Mouse (Mus musculus) small intestine, adult 2 months (tissue): ENCODE results near the gene Dlgap1. TPM values are rescaled to one million over a fixed set of nuclear protein-coding genes. Genes with fewer than 3 reads are reported as not detected.
"Not testable (repeated sequence)": the region's sequence is repeated elsewhere in the genome, so short reads cannot be mapped to it uniquely, and the experiment has no call there.

Experiments
- H3K27ac ChIP-seq: fragments of 200-500 bp; 2 replicates; pipeline ENCODE4 v1.5.1; 2012; ENCODE audit warnings: low read depth, low read length, control low read depth, inconsistent platforms; ENCODE audit not compliant: insufficient read depth
- H3K27me3 ChIP-seq: fragments of 200-500 bp; 2 replicates; pipeline ENCODE4 v1.6.1; 2012; ENCODE audit warnings: mild to moderate bottlenecking, moderate library complexity, low read length, inconsistent platforms; ENCODE audit not compliant: control insufficient read depth, insufficient read depth
- H3K36me3 ChIP-seq: fragments of 200-500 bp; 2 replicates; pipeline ENCODE4 v1.6.1; 2012; ENCODE audit warnings: mild to moderate bottlenecking, low read length, control low read depth, inconsistent platforms; ENCODE audit not compliant: control insufficient read depth, insufficient read depth
- H3K4me1 ChIP-seq: fragments of 200-500 bp; 2 replicates; pipeline ENCODE4 v1.6.1; 2012; ENCODE audit warnings: low read length, inconsistent platforms, mixed read lengths; ENCODE audit not compliant: control insufficient read depth, insufficient read depth, insufficient read length
- H3K4me3 ChIP-seq: fragments of 200-500 bp; 2 replicates; pipeline ENCODE4 v1.5.1; 2012; ENCODE audit warnings: low read depth, mild to moderate bottlenecking, control low read depth, inconsistent platforms, low read length, moderate library complexity
- CTCF ChIP-seq: fragments of 200-500 bp; IDR thresholded peaks from 2 replicates; pipeline ENCODE4 v1.5.1; 2012; ENCODE audit warnings: low read depth, mild to moderate bottlenecking, control low read depth, inconsistent platforms, low read length, moderate library complexity, mixed read lengths; ENCODE audit not compliant: insufficient replicate concordance, insufficient read length; ENCODE audit errors: extremely low read depth
- POLR2A ChIP-seq: fragments of 200-500 bp; IDR thresholded peaks from 2 replicates; pipeline ENCODE4 v1.6.1; 2012; ENCODE audit warnings: low read depth, mild to moderate bottlenecking, control low read depth, inconsistent platforms, low read length, moderate library complexity
- WGBS: fragments of 180-500 bp; shearing (Covaris S2); methylation state at CpG from one replicate; pipeline ENCODE4 v1.1.7; 2018; 5-methylcytosine and 5-hydroxymethylcytosine counted together
- polyA plus RNA-seq: library from polyadenylated mRNA; depleted of rRNA; stranded (reverse); fragments of >200 nt; gene quantifications from 2 replicates; pipeline ENCODE4 v1.2.3, GENCODE M21; 2012

Gene Dlgap1
- polyA plus RNA-seq, 1 experiment, result 0.61 TPM

GRCm38 (mm10) chr17:70829943-70830715 is 861.3 kb downstream of the Dlgap1 start:
- 38% methylated on average over 23 of the region's 23 CpGs for WGBS
- TF ChIP-seq POLR2A (no peak), CTCF (no peak)
- H3K36me3 ChIP-seq, result no peaks in the 10 kb centered on the region
- no peak overlapping the region for H3K4me3 ChIP-seq
- no peak overlapping the region for H3K27ac ChIP-seq
- H3K27me3 ChIP-seq, result no peaks in the 10 kb centered on the region
- H3K4me1 ChIP-seq, result peaks cover 25% of the 10 kb centered on the region; the same call in 1 of the 2 replicates

GRCm38 (mm10) chr17:70831591-70831990 is 862.7 kb downstream of the Dlgap1 start:
- H3K4me3 ChIP-seq, result no peak overlapping the region
- H3K4me1 ChIP-seq, result peaks cover 29% of the 10 kb centered on the region; the same call in 1 of the 2 replicates
- TF ChIP-seq POLR2A (no peak), CTCF (no peak)
- no peaks in the 10 kb centered on the region for H3K27me3 ChIP-seq
- no peaks in the 10 kb centered on the region for H3K36me3 ChIP-seq
- H3K27ac ChIP-seq, result 0 out of 2 replicates have a peak overlapping the region, but pooled peaks have one; percentile 56
- WGBS, result 45% methylated on average over 4 of the region's 4 CpGs

GRCm38 (mm10) chr17:70832544-70832943 is 863.7 kb downstream of the Dlgap1 start:
- Histone ChIP-seq H3K27ac (peak overlapping the region; percentile 56), H3K27me3 (no peaks in the 10 kb centered on the region), H3K4me1 (peaks cover 34% of the 10 kb centered on the region; the same call in 1 of the 2 replicates), H3K4me3 (no peak overlapping the region), H3K36me3 (no peaks in the 10 kb centered on the region)
- WGBS, result 25% methylated on average over 9 of the region's 9 CpGs
- TF ChIP-seq CTCF (no peak), POLR2A (no peak)

- no peaks in the 10 kb centered on the region for H3K27me3 ChIP-seq
- no peak for TF ChIP-seq CTCF
- TF ChIP-seq POLR2A, result no peak
- peaks cover 37% of the 10 kb centered on the region; the same call in 1 of the 2 replicates for H3K4me1 ChIP-seq
- no peaks in the 10 kb centered on the region for H3K36me3 ChIP-seq
- H3K27ac ChIP-seq, result peak overlapping the region; percentile 78
- peak overlapping the region; percentile 58 for H3K4me3 ChIP-seq
- WGBS, result 2% methylated on average over 29 of the region's 29 CpGs
Measured at GRCm38 (mm10) chr17:70834430-70834965, 865.6 kb downstream of the Dlgap1 start.

- Histone ChIP-seq H3K36me3 (no peaks in the 10 kb centered on the region), H3K27ac (peak overlapping the region; percentile 72), H3K4me3 (peak overlapping the region; percentile 58), H3K27me3 (no peaks in the 10 kb centered on the region), H3K4me1 (peaks cover 33% of the 10 kb centered on the region; the same call in 1 of the 2 replicates)
- WGBS, result 7% methylated on average over 10 of the region's 10 CpGs
- no peak for TF ChIP-seq CTCF
- TF ChIP-seq POLR2A, result no peak
Measured at GRCm38 (mm10) chr17:70835071-70835790, 866.4 kb downstream of the Dlgap1 start.

- H3K27me3 ChIP-seq, result no peaks in the 10 kb centered on the region
- WGBS, result 37% methylated on average over 7 of the region's 7 CpGs
- H3K4me3 ChIP-seq, result no peak overlapping the region
- H3K27ac ChIP-seq, result peak overlapping the region; percentile 62
- H3K36me3 ChIP-seq, result peaks cover 3% of the 10 kb centered on the region; the same call in 1 of the 2 replicates
- H3K4me1 ChIP-seq, result peaks cover 28% of the 10 kb centered on the region; the same call in 1 of the 2 replicates
- TF ChIP-seq POLR2A (no peak), CTCF (no peak)
Measured at GRCm38 (mm10) chr17:70836820-70837219, 867.9 kb downstream of the Dlgap1 start.

- WGBS, result 80% methylated on average over 6 of the region's 6 CpGs
- Histone ChIP-seq H3K4me1 (peaks cover 26% of the 10 kb centered on the region; the same call in 1 of the 2 replicates), H3K27ac (0 out of 2 replicates have a peak overlapping the region, but pooled peaks have one; percentile 21)
- not testable (repeated sequence) for H3K27me3 ChIP-seq, H3K36me3 ChIP-seq, H3K4me3 ChIP-seq
Measured at GRCm38 (mm10) chr17:70837474-70837873, 868.6 kb downstream of the Dlgap1 start.
